Mouse (Mus musculus) adrenal gland, postnatal 36 days (tissue): Measurements from ENCODE around the gene Abcc4. TPM values are rescaled to one million over a fixed set of nuclear protein-coding genes. Genes with fewer than 3 reads are reported as not detected.
"Not testable (repeated sequence)": the region's sequence is repeated elsewhere in the genome, so short reads cannot be mapped to it uniquely, and the experiment has no call there.

Experiments
- DNase-seq, 2 experiments: peaks; one replicate each; pipeline ENCODE4 v3.0.0; 2021; ENCODE audit warnings: mixed read lengths in 1 of 2
- total RNA-seq, 2 experiments: library from RNA; stranded (reverse); gene quantifications; 2 replicates each; pipeline ENCODE4 v1.2.3; 2021

The Abcc4 gene
- total RNA-seq, 2 experiments from 2014 or later, result 15.1 to 21.0 TPM

- DNase-seq, result no peak
Measured at GRCm38 (mm10) chr14:118579013-118579728, 126.8 kb downstream of the Abcc4 start.

- no peak for DNase-seq
Measured at GRCm38 (mm10) chr14:118577895-118578294, 128.1 kb downstream of the Abcc4 start.

- no peak for DNase-seq
Measured at GRCm38 (mm10) chr14:118572688-118573245, 133.3 kb downstream of the Abcc4 start.

- DNase-seq, result no peak
Measured at GRCm38 (mm10) chr14:118569586-118569985, 136.4 kb downstream of the Abcc4 start.

GRCm38 (mm10) chr14:118568116-118568673 lies 137.8 kb downstream of the Abcc4 start:
- DNase-seq, result no peak

GRCm38 (mm10) chr14:118566809-118567208 lies 139.2 kb downstream of the Abcc4 start:
- no peak for DNase-seq

- no peak for DNase-seq
Measured at GRCm38 (mm10) chr14:118566214-118566688, 139.8 kb downstream of the Abcc4 start.

- no peak for DNase-seq
Measured at GRCm38 (mm10) chr14:118565696-118566095, 140.3 kb downstream of the Abcc4 start.

- no peak for DNase-seq
Measured at GRCm38 (mm10) chr14:118563570-118563969, 142.4 kb downstream of the Abcc4 start.

GRCm38 (mm10) chr14:118552901-118553475 lies 153.0 kb downstream of the Abcc4 start:
- no peak for DNase-seq

GRCm38 (mm10) chr14:118552390-118552789 lies 153.6 kb downstream of the Abcc4 start:
- no peak for DNase-seq

- peak; percentile 28 to 41 for DNase-seq
Measured at GRCm38 (mm10) chr14:118551725-118552285, 154.2 kb downstream of the Abcc4 start.

GRCm38 (mm10) chr14:118551061-118551724 lies 154.8 kb downstream of the Abcc4 start:
- no peak for DNase-seq

- DNase-seq, result no peak
Measured at GRCm38 (mm10) chr14:118544493-118544892, 161.5 kb downstream of the Abcc4 start.

GRCm38 (mm10) chr14:118542947-118543346 lies 163.1 kb downstream of the Abcc4 start:
- no peak for DNase-seq

- no peak for DNase-seq
Measured at GRCm38 (mm10) chr14:118531539-118531938, 174.5 kb downstream of the Abcc4 start.

GRCm38 (mm10) chr14:118514280-118515031 lies 191.6 kb downstream of the Abcc4 start:
- no peak for DNase-seq

- not testable (repeated sequence) for DNase-seq
Measured at GRCm38 (mm10) chr14:118511715-118512114, 194.3 kb downstream of the Abcc4 start.

- no peak for DNase-seq
Measured at GRCm38 (mm10) chr14:118510793-118511192, 195.2 kb downstream of the Abcc4 start.

GRCm38 (mm10) chr14:118510216-118510615 lies 195.8 kb downstream of the Abcc4 start:
- no peak for DNase-seq

GRCm38 (mm10) chr14:118507829-118508228 lies 198.2 kb downstream of the Abcc4 start:
- no peak for DNase-seq
